Mouse (Mus musculus) bone marrow, adult 2 months (tissue): ENCODE data around the gene Slc19a2.

Source experiments
- CTCF ChIP-seq: fragments of 200-500 bp; IDR thresholded peaks from 2 replicates; pipeline ENCODE4 v1.5.1; 2011; ENCODE audit warnings: low read length, control low read depth; ENCODE audit not compliant: control insufficient read depth, insufficient read depth
- POLR2A ChIP-seq: fragments of 200-500 bp; IDR thresholded peaks from 2 replicates; pipeline ENCODE4 v1.6.1; 2011; ENCODE audit warnings: low read depth, mild to moderate bottlenecking, control low read depth, low read length, borderline replicate concordance; ENCODE audit not compliant: control insufficient read depth

- TF ChIP-seq POLR2A = no peak
- no peak for TF ChIP-seq CTCF
Measured at GRCm38 (mm10) chr1:164251438-164251837, 2.6 kb downstream of the Slc19a2 start.
